Mouse (Mus musculus) neural tube, embryonic 14.5 days (tissue): Measurements from ENCODE around the gene 4933428M09Rik. TPM values are rescaled to one million over a fixed set of nuclear protein-coding genes. Genes with fewer than 3 reads are reported as not detected.

ENCODE experiments used
- ATAC-seq: fragments of 200-750 bp; cut with Nextera tagmentation; 2 replicates; pipeline ENCODE4 v1.8.0; 2017; ENCODE audit warnings: low read depth, mild to moderate bottlenecking, moderate TSS enrichment, moderate library complexity
- H3K27ac ChIP-seq: fragments of 300-500 bp; sonication (generic); 2 replicates; pipeline ENCODE4 v1.5.1; 2014; ENCODE audit warnings: low read depth, mild to moderate bottlenecking, control low read depth, low read length, moderate library complexity, mixed read lengths
- H3K27me3 ChIP-seq: fragments of 300-500 bp; sonication (generic); 2 replicates; pipeline ENCODE4 v1.6.1; 2014; ENCODE audit warnings: low read length; ENCODE audit not compliant: control insufficient read depth, insufficient read depth
- H3K36me3 ChIP-seq: fragments of 300-500 bp; sonication (generic); 2 replicates; pipeline ENCODE4 v1.6.1; 2014; ENCODE audit warnings: low read length, mixed read lengths; ENCODE audit not compliant: control insufficient read depth, insufficient read depth
- H3K4me1 ChIP-seq: fragments of 300-500 bp; sonication (generic); 2 replicates; pipeline ENCODE4 v1.6.1; 2014; ENCODE audit warnings: low read length; ENCODE audit not compliant: control insufficient read depth, insufficient read depth
- H3K4me2 ChIP-seq: fragments of 300-500 bp; sonication (generic); 2 replicates; pipeline ENCODE4 v1.6.1; 2014; ENCODE audit warnings: mild to moderate bottlenecking, low read depth, low read length, control low read depth
- H3K4me3 ChIP-seq: fragments of 300-500 bp; sonication (generic); 2 replicates; pipeline ENCODE4 v1.5.1; 2014; ENCODE audit warnings: low read depth, low read length, control low read depth, mixed read lengths
- H3K9ac ChIP-seq: fragments of 300-500 bp; sonication (generic); replicated peaks from 2 replicates; pipeline ENCODE4 v1.6.1; 2014; ENCODE audit warnings: low read depth, mild to moderate bottlenecking, control low read depth, low read length, mixed read lengths
- H3K9me3 ChIP-seq: fragments of 300-500 bp; sonication (generic); 2 replicates; pipeline ENCODE4 v1.6.1; 2016; ENCODE audit warnings: low read length; ENCODE audit not compliant: control insufficient read depth
- WGBS: fragments of 180-500 bp; shearing (Covaris S2); extraction: QIAGEN DNeasy Blood & Tissue Kit; methylation state at CpG from one replicate; pipeline ENCODE4 v1.1.7; 2014; 5-methylcytosine and 5-hydroxymethylcytosine counted together
- polyA plus RNA-seq: library from polyadenylated mRNA; unstranded; fragments of >200 nt; fragmentation: Nextera tagmentation; extraction: Ambion mirVana; gene quantifications from 2 replicates; pipeline ENCODE4 v1.2.1, GENCODE M21; 2014

Gene 4933428M09Rik
- polyA plus RNA-seq, 1 experiment from 2014 or later: not detected

- no peak overlapping the region; the same call in 1 of the 2 replicates for H3K9ac ChIP-seq
- 59% methylated on average over 10 of the region's 10 CpGs for WGBS
- no peak for ATAC-seq
Measured at GRCm38 (mm10) chrX:139217776-139218175, 38.7 kb downstream of the 4933428M09Rik start.

DNA sequence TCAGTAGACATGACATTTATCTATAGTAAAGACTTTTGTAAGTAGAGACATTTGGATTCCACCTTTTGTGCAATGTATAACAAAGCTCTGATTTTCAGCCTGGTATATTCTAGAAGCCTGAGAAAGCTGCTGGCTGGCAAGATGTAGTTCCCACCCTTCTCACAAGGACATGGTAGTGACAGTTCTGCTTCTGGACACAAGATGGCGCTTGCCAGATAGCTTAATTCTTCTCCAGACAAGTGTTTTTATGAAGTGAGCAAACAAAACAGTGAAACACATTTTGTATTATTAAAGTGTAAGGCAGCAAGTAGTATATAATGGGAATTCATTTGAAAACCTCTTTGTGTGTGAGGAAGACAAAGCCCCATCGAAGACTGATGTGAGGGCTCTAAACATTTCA lies 40.0 kb downstream of the 4933428M09Rik start:
- 36% methylated on average over 2 of the region's 2 CpGs for WGBS
- Histone ChIP-seq H3K36me3 (no peaks in the 10 kb centered on the region), H3K27ac (no peak overlapping the region), H3K27me3 (no peaks in the 10 kb centered on the region), H3K4me3 (no peak overlapping the region), H3K4me1 (no peaks in the 10 kb centered on the region), H3K9ac (no peak overlapping the region), H3K9me3 (no peaks in the 10 kb centered on the region), H3K4me2 (no peak overlapping the region)
- ATAC-seq: peak; percentile 52; the same call in 1 of the 2 replicates

More at GRCm38 (mm10) chrX:139217776-139218175, 38.7 kb downstream of the 4933428M09Rik start:
- Histone ChIP-seq H3K9me3 (no peaks in the 10 kb centered on the region), H3K4me2 (peak overlapping the region; percentile 47), H3K27ac (no peak overlapping the region), H3K36me3 (no peaks in the 10 kb centered on the region), H3K4me3 (peak overlapping the region; percentile 31), H3K27me3 (no peaks in the 10 kb centered on the region), H3K4me1 (no peaks in the 10 kb centered on the region)

DNA sequence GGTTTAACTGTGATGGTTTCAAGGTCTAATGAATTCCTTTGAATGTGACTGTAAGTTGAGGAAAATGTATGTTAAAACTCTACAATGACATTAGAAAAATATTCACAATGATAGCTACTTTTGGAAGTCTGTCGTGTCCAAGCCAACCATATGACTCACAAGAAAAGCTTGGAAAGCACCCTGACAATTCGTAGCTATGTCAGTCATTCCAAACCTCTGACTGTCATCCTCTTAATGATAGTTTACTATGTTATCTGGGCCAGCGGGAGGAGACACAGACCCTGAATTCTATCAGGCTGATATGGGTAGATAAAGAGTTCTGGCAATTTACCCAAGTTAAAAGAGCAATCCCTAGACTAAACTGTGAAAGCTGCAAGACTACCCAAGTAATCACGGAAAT lies 41.8 kb downstream of the 4933428M09Rik start:
- Histone ChIP-seq H3K27ac (no peak overlapping the region), H3K4me2 (no peak overlapping the region), H3K9me3 (no peaks in the 10 kb centered on the region), H3K4me1 (no peaks in the 10 kb centered on the region), H3K27me3 (no peaks in the 10 kb centered on the region), H3K36me3 (no peaks in the 10 kb centered on the region), H3K9ac (no peak overlapping the region), H3K4me3 (no peak overlapping the region)
- no peak for ATAC-seq
- WGBS: 88% methylated on average over 4 of the region's 4 CpGs

- no peak overlapping the region for H3K27ac ChIP-seq
- no peak overlapping the region for H3K9ac ChIP-seq
- H3K4me1 ChIP-seq: no peaks in the 10 kb centered on the region
- WGBS: 72% methylated on average over 3 of the region's 3 CpGs
- no peak for ATAC-seq
- no peak overlapping the region for H3K4me3 ChIP-seq
- no peaks in the 10 kb centered on the region for H3K36me3 ChIP-seq
- no peaks in the 10 kb centered on the region for H3K27me3 ChIP-seq
- H3K9me3 ChIP-seq: no peaks in the 10 kb centered on the region
- H3K4me2 ChIP-seq: no peak overlapping the region
Measured at GRCm38 (mm10) chrX:139221893-139222292, 42.9 kb downstream of the 4933428M09Rik start.

Other genes with a start within 250 kb of the 4933428M09Rik start
- not detected in 2 replicates for gene Serpina7, start 94.0 kb upstream of the 4933428M09Rik start, polyA plus RNA-seq
- gene 4930513O06Rik, start 93.0 kb upstream of the 4933428M09Rik start, polyA plus RNA-seq: not detected in 2 replicates
- 10.9 and 12.8 TPM in 2 replicates for gene Mum1l1, start 30.8 kb downstream of the 4933428M09Rik start, polyA plus RNA-seq
- gene Trap1a, start 154.5 kb downstream of the 4933428M09Rik start, polyA plus RNA-seq: not detected in 2 replicates